Mouse (Mus musculus): Measurements from ENCODE around the gene Siah3. TPM values are rescaled to one million over a fixed set of nuclear protein-coding genes. Genes with fewer than 3 reads are reported as not detected.

Gene Siah3
- total RNA-seq, 1 experiment from 2014 or later = not detected

- ATAC-seq (ENCODE audit: extremely low read depth, insufficient number of reproducible peaks, low FRiP score, poor library complexity, severe bottlenecking) = no peak
These were observed 4.2 kb downstream of the Siah3 start for GRCm38 (mm10) chr14:75459991-75460390.

- ATAC-seq (ENCODE audit: extremely low read depth, insufficient number of reproducible peaks, low FRiP score, poor library complexity, severe bottlenecking) = no peak
These were observed 4.7 kb downstream of the Siah3 start for GRCm38 (mm10) chr14:75460436-75460835.

GRCm38 (mm10) chr14:75461770-75462169 is 6.0 kb downstream of the Siah3 start:
- ATAC-seq (ENCODE audit: extremely low read depth, insufficient number of reproducible peaks, low FRiP score, poor library complexity, severe bottlenecking) = no peak

- ATAC-seq (ENCODE audit: extremely low read depth, insufficient number of reproducible peaks, low FRiP score, poor library complexity, severe bottlenecking) = no peak
These were observed 7.4 kb downstream of the Siah3 start for GRCm38 (mm10) chr14:75463171-75463570.

- ATAC-seq (ENCODE audit: extremely low read depth, insufficient number of reproducible peaks, low FRiP score, poor library complexity, severe bottlenecking) = no peak
These were observed 13.2 kb downstream of the Siah3 start for GRCm38 (mm10) chr14:75468941-75469340.

- no peak for ATAC-seq (ENCODE audit: extremely low read depth, insufficient number of reproducible peaks, low FRiP score, poor library complexity, severe bottlenecking)
These were observed 17.5 kb downstream of the Siah3 start for GRCm38 (mm10) chr14:75473061-75473930.

- no peak for ATAC-seq (ENCODE audit: extremely low read depth, insufficient number of reproducible peaks, low FRiP score, poor library complexity, severe bottlenecking)
These were observed 20.1 kb downstream of the Siah3 start for GRCm38 (mm10) chr14:75475887-75476286.

GRCm38 (mm10) chr14:75482231-75483175 is 26.7 kb downstream of the Siah3 start:
- no peak for ATAC-seq (ENCODE audit: extremely low read depth, insufficient number of reproducible peaks, low FRiP score, poor library complexity, severe bottlenecking)

GRCm38 (mm10) chr14:75483176-75483546 is 27.4 kb downstream of the Siah3 start:
- ATAC-seq (ENCODE audit: extremely low read depth, insufficient number of reproducible peaks, low FRiP score, poor library complexity, severe bottlenecking) = no peak

GRCm38 (mm10) chr14:75487932-75488331 is 32.1 kb downstream of the Siah3 start:
- ATAC-seq (ENCODE audit: extremely low read depth, insufficient number of reproducible peaks, low FRiP score, poor library complexity, severe bottlenecking) = no peak

- no peak for ATAC-seq (ENCODE audit: extremely low read depth, insufficient number of reproducible peaks, low FRiP score, poor library complexity, severe bottlenecking)
These were observed 37.9 kb downstream of the Siah3 start for GRCm38 (mm10) chr14:75493555-75494194.

- ATAC-seq (ENCODE audit: extremely low read depth, insufficient number of reproducible peaks, low FRiP score, poor library complexity, severe bottlenecking) = no peak
These were observed 39.1 kb downstream of the Siah3 start for GRCm38 (mm10) chr14:75494926-75495325.

GRCm38 (mm10) chr14:75501501-75501990 is 45.8 kb downstream of the Siah3 start:
- no peak for ATAC-seq (ENCODE audit: extremely low read depth, insufficient number of reproducible peaks, low FRiP score, poor library complexity, severe bottlenecking)

GRCm38 (mm10) chr14:75502446-75502845 is 46.7 kb downstream of the Siah3 start:
- no peak for ATAC-seq (ENCODE audit: extremely low read depth, insufficient number of reproducible peaks, low FRiP score, poor library complexity, severe bottlenecking)

- no peak for ATAC-seq (ENCODE audit: extremely low read depth, insufficient number of reproducible peaks, low FRiP score, poor library complexity, severe bottlenecking)
These were observed 48.5 kb downstream of the Siah3 start for GRCm38 (mm10) chr14:75504255-75504654.

- no peak for ATAC-seq (ENCODE audit: extremely low read depth, insufficient number of reproducible peaks, low FRiP score, poor library complexity, severe bottlenecking)
These were observed 49.5 kb downstream of the Siah3 start for GRCm38 (mm10) chr14:75505126-75505840.

- ATAC-seq (ENCODE audit: extremely low read depth, insufficient number of reproducible peaks, low FRiP score, poor library complexity, severe bottlenecking) = no peak
These were observed 50.5 kb downstream of the Siah3 start for GRCm38 (mm10) chr14:75506246-75506645.

GRCm38 (mm10) chr14:75510125-75510524 is 54.3 kb downstream of the Siah3 start:
- no peak for ATAC-seq (ENCODE audit: extremely low read depth, insufficient number of reproducible peaks, low FRiP score, poor library complexity, severe bottlenecking)

GRCm38 (mm10) chr14:75512946-75513345 is 57.2 kb downstream of the Siah3 start:
- ATAC-seq (ENCODE audit: extremely low read depth, insufficient number of reproducible peaks, low FRiP score, poor library complexity, severe bottlenecking) = no peak

Measured in neutrophil, adult 5-6 weeks (primary cell).